Mouse (Mus musculus) ovary, postnatal 14 days (tissue): ENCODE results near the gene Zmynd10.

ENCODE experiments used
- DNase-seq: peaks from one replicate; pipeline ENCODE4 v3.0.0; 2022; ENCODE audit warnings: low spot score

The Zmynd10 gene

DNA sequence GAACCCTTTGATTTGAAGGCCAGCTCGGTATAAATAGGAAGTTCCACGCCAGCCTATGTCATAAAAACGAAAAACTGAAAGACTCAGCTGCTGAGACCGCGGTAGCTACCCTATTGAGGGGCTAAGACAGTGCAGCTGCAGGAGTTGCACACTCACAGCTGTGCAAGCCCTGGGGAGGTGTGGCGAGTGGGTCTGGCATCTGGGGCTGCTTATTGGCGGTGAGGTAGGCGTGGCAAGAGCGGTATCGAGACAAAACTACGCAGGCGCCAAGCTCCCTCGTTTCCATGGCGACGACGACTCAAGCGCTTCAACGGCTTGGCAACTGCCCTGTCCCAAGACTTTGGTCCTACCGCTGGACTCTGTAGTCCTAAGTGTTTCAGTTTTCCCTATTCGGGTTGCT is at the start of gene Zmynd10:
Zmynd10 (plus strand) TSS at position 273 of the 400 bp plus-strand sequence.
- DNase-seq = peak; percentile 85

DNA sequence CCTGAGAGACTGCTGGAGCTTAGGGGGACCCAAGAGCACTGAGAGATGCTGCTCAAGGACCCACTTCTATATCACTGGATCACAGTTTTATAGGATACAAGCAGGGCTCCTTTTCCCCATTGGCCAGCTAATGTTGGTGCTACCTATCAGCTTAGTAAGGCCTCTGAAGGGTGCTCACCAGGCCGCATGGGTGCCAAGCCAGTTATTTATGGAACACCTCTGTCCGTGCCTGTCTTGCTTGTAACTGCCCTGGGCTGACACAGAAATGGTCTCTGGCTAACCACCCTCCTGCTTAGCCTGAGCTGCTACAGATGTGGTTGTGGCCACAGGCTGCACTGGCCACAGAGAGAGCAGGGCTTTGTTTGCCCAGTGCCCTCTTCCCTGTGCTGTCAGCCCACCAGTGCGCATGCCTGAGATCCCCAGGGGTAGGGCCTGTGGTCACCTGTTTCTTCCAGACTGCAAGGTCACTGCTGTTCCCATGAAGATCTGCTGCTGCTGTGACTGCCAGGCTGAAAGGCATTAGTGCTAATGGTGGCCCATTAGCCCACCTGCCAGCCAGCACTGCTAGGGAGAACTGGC is 46.3 kb upstream of the Zmynd10 start:
- DNase-seq = no peak

- DNase-seq = no peak
These were observed 44.8 kb upstream of the Zmynd10 start for GRCm38 (mm10) chr9:107502131-107502846.

GRCm38 (mm10) chr9:107504662-107505537 is 42.2 kb upstream of the Zmynd10 start:
- DNase-seq = no peak

DNA sequence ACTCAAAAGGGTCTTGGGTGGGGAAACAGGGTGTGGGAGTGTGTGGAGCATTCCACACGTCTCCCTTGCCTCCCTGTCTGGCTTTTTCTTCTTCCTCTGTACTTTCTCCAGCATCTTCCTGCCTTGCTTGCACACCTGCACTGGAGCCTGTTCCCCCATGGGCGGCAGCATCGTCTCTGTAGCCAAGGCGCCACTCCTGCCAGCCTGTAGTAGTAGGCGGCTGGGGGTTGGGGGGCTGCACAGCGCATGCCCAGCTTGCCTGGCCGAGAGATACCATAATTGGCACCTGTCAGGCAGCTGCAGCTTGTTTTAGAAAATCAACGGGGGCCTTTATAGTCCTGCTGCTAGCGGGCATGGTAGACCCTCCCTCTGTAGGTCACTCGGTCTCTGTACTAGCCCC is 38.8 kb upstream of the Zmynd10 start:
- no peak for DNase-seq

- no peak for DNase-seq
These were observed 36.6 kb upstream of the Zmynd10 start for GRCm38 (mm10) chr9:107510384-107511100.

DNA sequence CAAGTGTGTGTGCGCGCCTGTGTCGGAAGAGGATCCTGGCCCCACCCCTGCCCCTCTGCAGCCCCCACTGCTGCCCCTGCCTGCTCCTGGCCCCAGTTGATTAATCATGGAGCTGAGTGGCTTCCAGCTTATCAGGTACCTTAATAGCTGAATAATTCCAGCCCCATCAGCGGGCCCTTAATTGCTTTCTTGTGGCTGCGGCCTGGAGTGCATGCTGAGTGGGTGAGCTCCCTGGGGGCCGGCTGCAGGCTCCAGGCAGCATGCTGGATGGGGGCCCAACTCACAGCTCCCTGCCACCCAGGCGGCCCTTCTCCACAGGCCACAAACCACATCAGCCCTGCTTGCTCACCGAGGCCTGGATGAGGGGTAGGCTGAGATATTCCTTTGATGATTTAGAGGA is 35.7 kb upstream of the Zmynd10 start:
- no peak for DNase-seq

GRCm38 (mm10) chr9:107512326-107512725 is 34.8 kb upstream of the Zmynd10 start:
- no peak for DNase-seq

DNA sequence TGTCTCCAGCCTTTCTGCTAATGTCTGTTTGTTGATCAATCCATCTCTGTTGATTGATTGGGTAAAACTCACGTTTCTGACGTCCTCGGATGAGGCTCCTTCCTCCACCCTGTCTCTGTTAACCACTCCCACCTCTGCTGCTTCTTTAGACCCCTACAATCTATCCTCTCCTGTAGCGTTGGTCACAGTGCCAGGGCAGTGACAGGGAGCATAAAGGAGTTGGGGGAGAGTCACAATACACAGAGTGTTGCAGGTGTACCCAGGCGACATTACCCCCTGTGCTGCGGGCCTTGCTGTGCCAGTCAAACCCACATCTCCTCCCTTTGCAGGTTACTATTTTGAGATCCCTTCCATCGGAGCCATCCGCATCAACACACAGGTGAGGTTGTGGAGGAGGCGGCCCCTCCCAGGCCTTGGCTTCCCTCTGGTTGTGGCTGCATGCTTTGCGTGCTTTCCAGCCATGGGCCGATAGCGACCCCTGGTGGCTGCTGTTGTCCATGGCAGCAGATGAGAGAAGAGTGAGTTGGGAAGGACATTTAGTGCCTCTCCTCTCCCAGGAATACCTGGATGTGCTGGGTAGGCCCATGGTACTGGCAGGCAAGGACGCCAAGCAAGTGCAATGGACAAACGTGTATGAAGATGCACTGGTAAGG is 32.7 kb upstream of the Zmynd10 start:
- DNase-seq = peak; percentile 81

DNA sequence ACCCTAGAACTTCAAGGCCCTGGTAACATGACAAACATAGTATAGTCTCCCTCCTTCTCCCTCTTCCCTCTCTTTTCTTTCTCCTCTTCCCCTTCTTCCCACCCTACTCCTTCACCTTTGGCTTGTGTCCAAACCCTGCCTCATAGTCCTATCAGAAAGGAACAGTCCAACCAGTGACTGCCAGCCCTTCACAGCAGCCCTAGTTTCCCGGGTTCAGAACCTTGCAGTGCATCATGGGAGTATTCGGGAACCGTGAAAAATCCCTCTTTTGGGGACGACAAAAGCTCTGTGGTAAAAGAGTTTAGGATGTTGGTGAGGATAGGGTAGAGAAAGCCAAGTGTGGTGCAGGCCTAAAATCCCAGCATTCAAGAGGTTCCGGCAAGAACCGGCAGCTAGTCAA is 26.8 kb upstream of the Zmynd10 start:
- no peak for DNase-seq

GRCm38 (mm10) chr9:107521190-107521589 is 25.9 kb upstream of the Zmynd10 start:
- no peak for DNase-seq

DNA sequence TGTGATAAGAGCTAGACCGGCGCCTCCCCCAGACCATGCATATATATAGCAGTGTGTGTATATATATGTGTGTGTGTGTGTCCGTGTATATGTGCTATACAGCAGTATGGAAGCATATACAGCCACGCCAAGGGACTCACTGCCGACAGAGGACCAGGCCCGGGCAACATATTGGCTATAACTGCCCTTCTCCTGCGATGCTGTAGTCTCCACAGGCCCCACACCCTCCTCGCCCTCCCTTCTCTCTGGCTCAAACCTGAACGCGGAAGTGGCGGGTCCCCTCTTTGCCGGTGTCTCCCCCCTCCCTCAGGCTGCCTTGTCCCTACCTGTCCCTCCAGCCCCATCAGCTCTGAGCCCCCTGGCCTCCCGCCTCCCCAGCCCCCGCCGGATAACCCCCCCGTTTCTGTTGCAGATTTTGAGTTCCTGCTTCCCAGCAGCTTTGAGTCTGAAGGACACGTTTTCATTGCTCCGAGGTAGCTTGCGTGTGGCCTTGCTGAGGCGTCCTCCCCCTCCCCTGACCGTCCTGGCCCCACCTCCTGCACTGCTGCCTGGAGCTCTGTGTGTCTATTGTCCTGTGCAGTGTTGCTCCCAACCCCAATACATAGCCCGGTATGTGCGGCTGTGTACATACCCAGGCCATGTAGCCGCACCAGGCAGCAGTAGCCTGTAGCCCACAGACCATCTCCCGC is 25.2 kb upstream of the Zmynd10 start:
- no peak for DNase-seq

- no peak for DNase-seq
These were observed 24.7 kb upstream of the Zmynd10 start for GRCm38 (mm10) chr9:107522400-107522711.

DNA sequence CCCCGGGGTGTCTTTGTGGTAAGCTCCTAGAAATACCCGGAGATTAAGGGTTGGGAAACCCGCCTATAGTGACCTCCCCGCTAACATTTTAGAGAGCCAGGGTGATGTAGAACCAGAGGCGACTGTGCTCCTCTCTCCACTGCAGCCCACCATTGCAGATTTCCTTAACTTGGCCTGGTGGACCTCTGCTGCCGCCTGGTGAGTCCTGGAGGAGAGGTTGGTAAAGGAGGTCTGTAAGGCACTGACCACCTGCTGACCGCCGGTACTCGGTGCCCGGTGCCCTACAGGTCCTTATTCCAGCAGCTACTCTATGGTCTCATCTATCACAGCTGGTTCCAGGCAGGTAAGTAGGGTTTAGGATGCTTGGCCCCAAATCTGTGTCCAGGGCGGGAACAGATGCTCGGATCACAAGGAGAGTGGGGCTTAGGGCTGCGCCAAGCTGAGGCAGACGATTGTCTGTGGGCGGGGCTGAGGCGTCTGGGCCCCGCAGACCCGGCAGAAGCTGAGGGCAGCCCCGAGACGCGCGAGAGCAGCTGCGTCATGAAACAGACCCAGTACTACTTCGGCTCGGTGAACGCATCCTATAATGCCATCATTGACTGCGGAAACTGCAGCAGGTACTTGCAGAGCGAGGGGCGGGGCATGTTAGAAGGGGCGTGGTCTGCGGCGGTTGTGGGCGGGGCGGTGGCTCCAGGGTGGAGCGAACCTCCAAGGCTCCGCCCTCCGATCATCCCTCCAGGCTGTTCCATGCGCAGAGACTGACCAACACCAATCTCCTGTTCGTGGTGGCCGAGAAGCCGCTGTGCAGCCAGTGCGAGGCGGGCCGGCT is 20.7 kb upstream of the Zmynd10 start:
- DNase-seq = peak; percentile 89

- DNase-seq = peak; percentile 78
These were observed 13.2 kb upstream of the Zmynd10 start, which contains the start of gene Tmem115 for GRCm38 (mm10) chr9:107533791-107534407. Tmem115 (plus strand) TSS chr9:107533945.

DNA sequence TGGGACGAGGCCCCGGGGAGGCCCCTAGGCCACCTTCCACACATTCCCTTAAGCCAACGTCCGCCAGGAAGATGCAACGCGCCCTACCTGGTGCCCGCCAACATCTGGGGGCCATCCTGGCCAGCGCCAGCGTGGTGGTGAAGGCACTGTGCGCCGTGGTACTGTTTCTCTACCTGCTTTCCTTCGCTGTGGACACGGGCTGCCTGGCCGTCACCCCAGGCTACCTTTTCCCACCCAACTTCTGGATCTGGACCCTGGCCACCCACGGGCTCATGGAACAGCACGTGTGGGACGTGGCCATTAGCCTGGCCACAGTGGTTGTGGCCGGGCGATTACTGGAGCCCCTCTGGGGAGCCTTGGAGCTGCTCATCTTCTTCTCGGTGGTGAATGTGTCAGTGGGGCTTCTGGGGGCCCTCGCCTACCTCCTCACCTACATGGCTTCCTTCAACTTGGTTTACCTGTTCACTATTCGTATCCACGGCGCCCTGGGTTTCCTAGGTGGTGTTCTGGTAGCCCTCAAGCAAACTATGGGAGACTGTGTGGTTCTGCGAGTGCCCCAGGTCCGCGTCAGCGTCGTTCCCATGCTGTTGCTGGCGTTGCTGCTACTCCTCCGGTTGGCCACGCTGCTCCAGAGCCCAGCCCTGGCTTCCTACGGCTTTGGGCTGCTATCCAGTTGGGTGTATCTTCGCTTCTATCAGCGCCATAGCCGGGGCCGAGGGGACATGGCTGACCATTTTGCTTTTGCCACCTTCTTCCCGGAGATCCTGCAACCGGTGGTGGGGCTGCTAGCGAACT is 12.5 kb upstream of the Zmynd10 start:
- no peak for DNase-seq

DNA sequence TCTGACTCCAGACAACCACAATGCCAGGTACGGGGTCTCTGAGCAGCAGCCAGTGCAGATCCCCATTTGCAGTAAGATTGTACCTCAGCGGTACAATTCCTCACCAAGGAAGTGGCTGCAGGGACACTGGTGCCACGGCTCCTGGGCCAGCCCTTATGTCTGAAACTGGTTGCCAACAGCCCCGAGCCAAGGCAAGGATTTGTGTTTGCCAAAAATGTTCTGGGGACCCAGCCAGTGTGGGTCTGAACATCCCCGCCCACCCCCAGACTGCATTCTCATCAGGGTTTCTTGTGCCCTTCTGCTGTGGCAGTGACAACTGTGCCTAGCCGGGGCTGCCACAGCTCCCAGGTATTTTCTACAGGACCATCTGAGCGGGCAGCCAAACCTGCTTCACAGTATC is 8.9 kb upstream of the Zmynd10 start:
- no peak for DNase-seq

DNA sequence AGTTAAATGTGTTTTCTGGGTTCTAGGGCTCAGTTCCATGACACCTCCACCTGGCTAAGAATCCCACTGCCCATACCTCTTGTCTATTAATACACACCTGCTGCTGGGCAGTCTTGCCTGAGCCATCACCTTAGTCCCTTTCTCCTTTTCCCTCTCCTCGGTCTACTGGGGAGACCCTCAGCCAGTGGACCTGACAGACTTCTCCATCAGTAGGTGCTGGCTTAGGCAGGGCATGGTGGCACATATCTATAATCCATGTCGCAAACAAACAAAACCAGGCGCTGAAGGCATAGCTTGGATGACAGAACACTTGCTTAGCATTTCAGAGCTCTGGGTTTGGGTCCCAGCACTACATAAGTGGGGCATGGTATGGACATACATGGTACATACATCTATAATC is 8.4 kb upstream of the Zmynd10 start:
- DNase-seq = no peak

- no peak for DNase-seq
These were observed 7.2 kb upstream of the Zmynd10 start for GRCm38 (mm10) chr9:107539940-107540339.
